Mouse (Mus musculus): ENCODE data around the gene Mettl15. TPM values are rescaled to one million over a fixed set of nuclear protein-coding genes. Genes with fewer than 3 reads are reported as not detected.

Gene Mettl15
- polyA plus RNA-seq, 1 experiment = 4.7 TPM

DNA sequence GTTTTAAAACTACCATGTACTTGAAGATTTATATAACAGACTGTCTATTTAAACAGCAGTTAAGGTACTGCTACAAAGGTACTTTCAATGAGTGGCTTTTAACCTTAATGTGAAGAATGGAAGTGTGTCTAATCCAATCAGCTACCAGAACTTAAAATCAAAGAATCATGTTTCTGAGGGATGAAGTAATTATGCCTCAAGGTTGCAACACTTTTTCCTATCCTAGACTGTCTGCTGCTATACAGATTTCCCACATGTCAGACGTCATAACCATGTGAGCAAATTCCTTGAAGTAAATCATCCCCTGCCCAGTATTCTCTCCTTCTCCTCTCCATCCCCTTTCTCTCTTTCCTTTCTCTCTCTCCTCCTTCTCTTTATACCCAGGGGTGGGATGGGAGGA is 140.2 kb downstream of the Mettl15 start:
- WGBS = 97% methylated on average over 1 of the region's 1 CpGs
- no peaks in the 10 kb centered on the region for H3K4me1 ChIP-seq (replicated peaks; ENCODE audit: control insufficient read depth, insufficient read depth, low read length)
- TF ChIP-seq POLR2A (IDR thresholded peaks at IDR 0.05; ENCODE audit: control insufficient read depth, extremely low read depth, insufficient read depth, low read length, poor library complexity) (no peak), CTCF (IDR thresholded peaks at IDR 0.05; ENCODE audit: borderline replicate concordance, control insufficient read depth, extremely low read depth, insufficient read depth, low read length, poor library complexity) (no peak)

DNA sequence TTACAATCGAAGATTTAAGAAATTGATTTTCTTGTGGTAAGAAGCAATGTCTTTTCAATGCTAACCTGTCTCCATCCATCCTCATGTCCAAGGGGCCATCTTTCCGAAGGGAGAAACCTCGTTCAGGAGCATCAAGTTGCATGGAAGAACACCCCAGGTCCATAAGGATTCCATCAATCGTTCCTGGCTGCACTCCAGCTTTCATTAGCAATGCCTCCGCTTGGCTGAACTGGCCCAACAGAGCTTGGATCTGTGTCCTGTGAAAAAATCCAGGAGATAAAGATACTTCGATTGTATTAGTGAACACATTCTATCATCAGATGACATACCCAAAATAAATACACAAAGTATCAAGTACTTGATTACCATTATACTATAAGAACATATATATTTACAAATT is 143.3 kb downstream of the Mettl15 start:
- DNase-seq = no peak
- Histone ChIP-seq H3K27me3 (ENCODE audit: control insufficient read depth, insufficient read depth, low read length) (no peaks in the 10 kb centered on the region), H3K4me1 (replicated peaks; ENCODE audit: control insufficient read depth, insufficient read depth, low read length) (no peaks in the 10 kb centered on the region), H3K4me3 (ENCODE audit: control insufficient read depth, insufficient read depth, low read length) (no peak overlapping the region), H3K27ac (ENCODE audit: control insufficient read depth, insufficient read depth, low read length) (no peak overlapping the region), H3K36me3 (ENCODE audit: control insufficient read depth, insufficient read depth, low read length) (no peaks in the 10 kb centered on the region)
- WGBS = 92% methylated on average over 6 of the region's 6 CpGs
- TF ChIP-seq CTCF (IDR thresholded peaks at IDR 0.05; ENCODE audit: borderline replicate concordance, control insufficient read depth, extremely low read depth, insufficient read depth, low read length, poor library complexity) (no peak), POLR2A (IDR thresholded peaks at IDR 0.05; ENCODE audit: control insufficient read depth, extremely low read depth, insufficient read depth, low read length, poor library complexity) (no peak)

More for the DNA sequence above, 140.2 kb downstream of the Mettl15 start:
- H3K4me3 ChIP-seq (ENCODE audit: control insufficient read depth, insufficient read depth, low read length) = no peak overlapping the region
- DNase-seq = no peak
- no peak overlapping the region for H3K27ac ChIP-seq (ENCODE audit: control insufficient read depth, insufficient read depth, low read length)
- H3K27me3 ChIP-seq (ENCODE audit: control insufficient read depth, insufficient read depth, low read length) = no peaks in the 10 kb centered on the region
- no peaks in the 10 kb centered on the region for H3K36me3 ChIP-seq (ENCODE audit: control insufficient read depth, insufficient read depth, low read length)

DNA sequence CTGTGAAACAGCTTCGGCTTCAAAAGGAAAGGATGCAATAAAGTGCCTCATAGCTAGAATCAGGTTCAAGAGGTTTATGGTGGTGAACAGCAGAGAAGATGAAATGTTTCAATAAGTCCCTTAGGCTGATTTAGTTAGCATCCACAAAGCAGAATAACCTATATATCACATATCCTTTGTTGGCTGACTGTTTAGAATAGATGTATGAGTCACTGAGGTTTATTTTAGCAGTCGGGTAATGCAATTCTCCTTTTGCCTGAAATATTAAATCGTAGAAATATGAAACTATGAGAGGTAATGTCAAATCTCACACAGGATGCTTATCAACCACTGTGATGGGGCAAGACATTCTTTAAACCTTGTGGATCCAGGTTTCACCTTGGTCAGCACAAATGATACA is 149.8 kb downstream of the Mettl15 start:
- Histone ChIP-seq H3K36me3 (ENCODE audit: control insufficient read depth, insufficient read depth, low read length) (no peaks in the 10 kb centered on the region), H3K27ac (ENCODE audit: control insufficient read depth, insufficient read depth, low read length) (no peak overlapping the region), H3K27me3 (ENCODE audit: control insufficient read depth, insufficient read depth, low read length) (no peaks in the 10 kb centered on the region), H3K4me1 (replicated peaks; ENCODE audit: control insufficient read depth, insufficient read depth, low read length) (no peaks in the 10 kb centered on the region), H3K4me3 (ENCODE audit: control insufficient read depth, insufficient read depth, low read length) (no peak overlapping the region)
- no peak for DNase-seq
- no peak for TF ChIP-seq POLR2A (IDR thresholded peaks at IDR 0.05; ENCODE audit: control insufficient read depth, extremely low read depth, insufficient read depth, low read length, poor library complexity)
- TF ChIP-seq CTCF (IDR thresholded peaks at IDR 0.05; ENCODE audit: borderline replicate concordance, control insufficient read depth, extremely low read depth, insufficient read depth, low read length, poor library complexity) = no peak
- WGBS = 96% methylated on average over 3 of the region's 3 CpGs

- no peaks in the 10 kb centered on the region for H3K36me3 ChIP-seq (ENCODE audit: control insufficient read depth, insufficient read depth, low read length)
- H3K4me1 ChIP-seq (replicated peaks; ENCODE audit: control insufficient read depth, insufficient read depth, low read length) = no peaks in the 10 kb centered on the region
- no peaks in the 10 kb centered on the region for H3K27me3 ChIP-seq (ENCODE audit: control insufficient read depth, insufficient read depth, low read length)
- H3K27ac ChIP-seq (ENCODE audit: control insufficient read depth, insufficient read depth, low read length) = no peak overlapping the region
- no peak for TF ChIP-seq POLR2A (IDR thresholded peaks at IDR 0.05; ENCODE audit: control insufficient read depth, extremely low read depth, insufficient read depth, low read length, poor library complexity)
- no peak for TF ChIP-seq CTCF (IDR thresholded peaks at IDR 0.05; ENCODE audit: borderline replicate concordance, control insufficient read depth, extremely low read depth, insufficient read depth, low read length, poor library complexity)
- no peak overlapping the region for H3K4me3 ChIP-seq (ENCODE audit: control insufficient read depth, insufficient read depth, low read length)
- 97% methylated on average over 3 of the region's 3 CpGs for WGBS
- DNase-seq = no peak
Measured at GRCm38 (mm10) chr2:109129921-109130320, 150.6 kb downstream of the Mettl15 start.

DNA sequence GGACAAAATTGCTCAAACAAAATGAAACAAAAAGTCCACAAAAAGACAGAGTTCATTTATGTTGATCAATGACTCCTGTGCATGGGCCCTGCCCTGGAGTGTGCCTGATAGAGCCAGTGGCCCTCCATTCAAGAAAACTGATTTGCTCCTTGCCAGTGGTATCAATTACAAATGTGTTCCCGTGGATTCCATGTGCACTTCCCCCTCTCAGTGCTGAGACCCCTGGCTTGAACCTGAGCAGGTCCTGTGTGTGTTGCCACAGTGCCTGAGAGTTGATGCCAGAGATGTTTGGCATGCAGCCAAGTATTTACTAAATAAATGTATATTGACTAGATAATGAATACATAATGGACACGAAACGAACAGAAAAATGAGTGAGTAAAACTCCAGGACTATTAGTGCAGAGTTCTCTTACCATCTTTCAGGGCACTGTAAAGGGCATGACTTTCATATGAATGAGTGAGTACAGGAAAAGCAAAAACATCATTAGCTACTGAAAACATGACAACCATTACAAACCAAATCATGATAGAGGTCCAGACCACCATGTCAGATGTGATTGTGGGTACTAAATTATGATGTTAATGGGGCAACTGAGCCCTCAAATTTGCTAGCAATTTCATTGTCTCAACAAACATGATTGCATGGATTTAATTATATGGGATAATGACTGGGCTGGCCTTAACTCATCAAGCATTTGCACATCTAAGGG is 174.6 kb downstream of the Mettl15 start:
- no peaks in the 10 kb centered on the region for H3K27me3 ChIP-seq (ENCODE audit: control insufficient read depth, insufficient read depth, low read length)
- H3K27ac ChIP-seq (ENCODE audit: control insufficient read depth, insufficient read depth, low read length) = no peak overlapping the region
- no peaks in the 10 kb centered on the region for H3K4me1 ChIP-seq (replicated peaks; ENCODE audit: control insufficient read depth, insufficient read depth, low read length)
- TF ChIP-seq POLR2A (IDR thresholded peaks at IDR 0.05; ENCODE audit: control insufficient read depth, extremely low read depth, insufficient read depth, low read length, poor library complexity) (no peak), CTCF (IDR thresholded peaks at IDR 0.05; ENCODE audit: borderline replicate concordance, control insufficient read depth, extremely low read depth, insufficient read depth, low read length, poor library complexity) (no peak)
- H3K36me3 ChIP-seq (ENCODE audit: control insufficient read depth, insufficient read depth, low read length) = no peaks in the 10 kb centered on the region
- no peak for DNase-seq
- 90% methylated on average over 3 of the region's 3 CpGs for WGBS
- no peak overlapping the region for H3K4me3 ChIP-seq (ENCODE audit: control insufficient read depth, insufficient read depth, low read length)

DNA sequence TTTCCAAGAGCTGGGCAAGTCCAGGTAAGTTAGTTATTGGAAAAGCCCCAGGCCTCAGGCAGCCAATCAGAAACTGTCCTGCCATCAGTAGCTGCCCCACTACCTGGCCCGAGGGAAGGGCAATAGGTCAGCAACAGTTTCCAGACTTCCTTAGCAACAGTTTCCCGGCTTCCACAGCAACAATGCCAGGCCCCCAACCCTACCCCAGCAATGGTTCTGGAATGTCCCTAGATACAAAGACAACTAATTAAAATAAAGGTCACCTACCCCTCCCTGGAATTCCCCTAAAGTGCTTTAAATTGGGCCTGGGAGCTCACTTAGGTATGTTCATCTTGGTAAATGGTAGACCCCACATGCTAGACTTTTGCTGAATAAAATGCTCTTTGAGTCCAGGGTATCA is 230.9 kb downstream of the Mettl15 start:
- H3K27ac ChIP-seq (ENCODE audit: control insufficient read depth, insufficient read depth, low read length) = no peak overlapping the region
- H3K4me1 ChIP-seq (replicated peaks; ENCODE audit: control insufficient read depth, insufficient read depth, low read length) = no peaks in the 10 kb centered on the region
- TF ChIP-seq POLR2A (IDR thresholded peaks at IDR 0.05; ENCODE audit: control insufficient read depth, extremely low read depth, insufficient read depth, low read length, poor library complexity) (no peak), CTCF (IDR thresholded peaks at IDR 0.05; ENCODE audit: borderline replicate concordance, control insufficient read depth, extremely low read depth, insufficient read depth, low read length, poor library complexity) (no peak)
- DNase-seq = no peak
- 86% methylated on average over 2 of the region's 2 CpGs for WGBS
- no peak overlapping the region for H3K4me3 ChIP-seq (ENCODE audit: control insufficient read depth, insufficient read depth, low read length)
- no peaks in the 10 kb centered on the region for H3K27me3 ChIP-seq (ENCODE audit: control insufficient read depth, insufficient read depth, low read length)
- no peaks in the 10 kb centered on the region for H3K36me3 ChIP-seq (ENCODE audit: control insufficient read depth, insufficient read depth, low read length)

Other genes starting within 250 kb of the Mettl15 start
- gene Kif18a, start within 50 bp of the Mettl15 start, polyA plus RNA-seq (2012; rRNA removed) = 2.7 and 3.7 TPM in 2 replicates